Mouse (Mus musculus) liver, embryonic 15.5 days (tissue): ENCODE measurements around the gene Dlk2. TPM values are rescaled to one million over a fixed set of nuclear protein-coding genes. Genes with fewer than 3 reads are reported as not detected.

Experiments used
- ATAC-seq: fragments of 200-750 bp; cut with Nextera tagmentation; 2 replicates; pipeline ENCODE4 v1.8.0; 2017; ENCODE audit warnings: moderate number of reproducible peaks, mild to moderate bottlenecking, moderate library complexity; ENCODE audit not compliant: insufficient read depth
- H3K27ac ChIP-seq: fragments of 300-500 bp; sonication (generic); replicated peaks from 2 replicates; pipeline ENCODE4 v1.5.1; 2015; ENCODE audit warnings: mild to moderate bottlenecking, inconsistent platforms
- H3K27me3 ChIP-seq: fragments of 300-500 bp; sonication (generic); 2 replicates; pipeline ENCODE4 v1.6.1; 2015; ENCODE audit warnings: mild to moderate bottlenecking, inconsistent platforms
- H3K36me3 ChIP-seq: fragments of 300-500 bp; sonication (generic); replicated peaks from 2 replicates; pipeline ENCODE4 v1.6.1; 2015; ENCODE audit warnings: moderate library complexity, mild to moderate bottlenecking, inconsistent platforms
- H3K4me1 ChIP-seq: fragments of 300-500 bp; sonication (generic); replicated peaks from 2 replicates; pipeline ENCODE4 v1.6.1; 2015; ENCODE audit warnings: inconsistent platforms
- H3K4me2 ChIP-seq: fragments of 300-500 bp; sonication (generic); 2 replicates; pipeline ENCODE4 v1.6.1; 2015; ENCODE audit warnings: moderate library complexity, mild to moderate bottlenecking, inconsistent platforms
- H3K4me3 ChIP-seq: fragments of 300-500 bp; sonication (generic); replicated peaks from 2 replicates; pipeline ENCODE4 v1.5.1; 2015; ENCODE audit warnings: mild to moderate bottlenecking, inconsistent platforms
- H3K9ac ChIP-seq: fragments of 300-500 bp; sonication (generic); 2 replicates; pipeline ENCODE4 v1.6.1; 2015; ENCODE audit warnings: moderate library complexity, mild to moderate bottlenecking, inconsistent platforms
- H3K9me3 ChIP-seq: fragments of 300-500 bp; sonication (generic); replicated peaks from 2 replicates; pipeline ENCODE4 v1.6.1; 2016; ENCODE audit warnings: inconsistent platforms
- WGBS: fragments of 180-500 bp; shearing (Covaris S2); methylation state at CpG from one replicate; pipeline ENCODE4 v1.1.7; 2015; ENCODE audit warnings: mixed read lengths; ENCODE audit not compliant: insufficient replicate concordance; 5-methylcytosine and 5-hydroxymethylcytosine counted together
- polyA plus RNA-seq: library from polyadenylated mRNA; unstranded; fragments of >200 nt; fragmentation: Nextera tagmentation; extraction: Ambion mirVana; gene quantifications from 2 replicates; pipeline ENCODE4 v1.2.1, GENCODE M21; 2015

Dlk2 gene
- polyA plus RNA-seq, 1 experiment from 2014 or later, result not detected

GRCm38 (mm10) chr17:46287678-46288095 is 9.5 kb upstream of the Dlk2 start:
- H3K9ac ChIP-seq, result no peak overlapping the region

GRCm38 (mm10) chr17:46296601-46297000 is 620 bp upstream of the Dlk2 start:
- Histone ChIP-seq H3K4me2 (no peak overlapping the region), H3K36me3 (no peaks in the 10 kb centered on the region), H3K4me3 (no peak overlapping the region), H3K4me1 (peaks cover 19% of the 10 kb centered on the region), H3K9me3 (no peaks in the 10 kb centered on the region), H3K27ac (no peak overlapping the region), H3K27me3 (peaks cover 81% of the 10 kb centered on the region), H3K9ac (no peak overlapping the region)
- 17% methylated on average over 6 of the region's 6 CpGs for WGBS
- no peak for ATAC-seq

More at GRCm38 (mm10) chr17:46287678-46288095, 9.5 kb upstream of the Dlk2 start:
- Histone ChIP-seq H3K4me3 (no peak overlapping the region), H3K36me3 (no peaks in the 10 kb centered on the region), H3K4me1 (peaks cover 5% of the 10 kb centered on the region), H3K27ac (no peak overlapping the region), H3K4me2 (no peak overlapping the region), H3K9me3 (no peaks in the 10 kb centered on the region), H3K27me3 (peaks cover 26% of the 10 kb centered on the region)
- 58% methylated on average over 11 of the region's 11 CpGs for WGBS
- ATAC-seq, result no peak

- peak overlapping the region; percentile 72 for H3K4me2 ChIP-seq
- H3K36me3 ChIP-seq, result no peaks in the 10 kb centered on the region
- ATAC-seq, result no peak
- no peaks in the 10 kb centered on the region for H3K9me3 ChIP-seq
- peak overlapping the region; percentile 46; the same call in 1 of the 2 replicates for H3K4me3 ChIP-seq
- peaks cover 19% of the 10 kb centered on the region for H3K4me1 ChIP-seq
- WGBS, result 7% methylated on average over 6 of the region's 6 CpGs
- H3K27ac ChIP-seq, result no peak overlapping the region
- H3K9ac ChIP-seq, result no peak overlapping the region
- peaks cover 77% of the 10 kb centered on the region for H3K27me3 ChIP-seq
Observed at GRCm38 (mm10) chr17:46297028-46297363, 225 bp upstream of the Dlk2 start.

- Histone ChIP-seq H3K4me2 (peak overlapping the region; percentile 72), H3K9me3 (no peaks in the 10 kb centered on the region), H3K27ac (no peak overlapping the region), H3K27me3 (peaks cover 66% of the 10 kb centered on the region), H3K9ac (no peak overlapping the region), H3K36me3 (no peaks in the 10 kb centered on the region), H3K4me3 (peak overlapping the region; percentile 46), H3K4me1 (peaks cover 19% of the 10 kb centered on the region)
- 1% methylated on average over 48 of the region's 48 CpGs for WGBS
- peak; percentile 40 for ATAC-seq
Observed at GRCm38 (mm10) chr17:46298220-46298913, 1.1 kb downstream of the Dlk2 start.

GRCm38 (mm10) chr17:46301892-46302291 is 4.7 kb downstream of the Dlk2 start:
- Histone ChIP-seq H3K27me3 (peaks cover 36% of the 10 kb centered on the region), H3K4me1 (peaks cover 19% of the 10 kb centered on the region), H3K9ac (no peak overlapping the region), H3K27ac (no peak overlapping the region), H3K4me2 (no peak overlapping the region), H3K9me3 (no peaks in the 10 kb centered on the region), H3K4me3 (no peak overlapping the region), H3K36me3 (no peaks in the 10 kb centered on the region)
- 48% methylated on average over 12 of the region's 12 CpGs for WGBS
- ATAC-seq, result no peak

DNA sequence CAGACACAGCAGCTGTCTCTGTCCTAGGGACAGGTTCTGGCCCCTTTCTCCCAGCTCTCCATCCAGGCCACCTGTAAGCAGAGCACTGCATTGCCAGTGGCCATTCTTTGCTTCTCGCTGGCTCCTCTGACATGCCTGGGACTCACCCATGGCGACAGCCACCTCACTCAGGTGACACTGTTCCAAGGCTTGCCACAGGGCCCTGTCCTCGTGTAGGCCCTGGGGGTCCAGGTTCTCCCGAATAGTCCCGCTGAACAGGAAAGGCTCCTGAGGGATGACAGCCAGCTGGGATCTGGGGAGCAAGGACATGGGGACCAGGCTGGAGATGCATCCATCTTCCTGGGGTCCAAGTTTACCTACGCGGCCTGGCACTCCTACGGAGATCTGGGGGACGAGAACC is 7.0 kb downstream of the Dlk2 start:
- Histone ChIP-seq H3K4me2 (no peak overlapping the region), H3K4me3 (no peak overlapping the region), H3K27me3 (peaks cover 13% of the 10 kb centered on the region), H3K4me1 (no peaks in the 10 kb centered on the region), H3K27ac (no peak overlapping the region), H3K9ac (no peak overlapping the region), H3K36me3 (no peaks in the 10 kb centered on the region), H3K9me3 (no peaks in the 10 kb centered on the region)
- no peak for ATAC-seq
- WGBS, result 71% methylated on average over 9 of the region's 9 CpGs

DNA sequence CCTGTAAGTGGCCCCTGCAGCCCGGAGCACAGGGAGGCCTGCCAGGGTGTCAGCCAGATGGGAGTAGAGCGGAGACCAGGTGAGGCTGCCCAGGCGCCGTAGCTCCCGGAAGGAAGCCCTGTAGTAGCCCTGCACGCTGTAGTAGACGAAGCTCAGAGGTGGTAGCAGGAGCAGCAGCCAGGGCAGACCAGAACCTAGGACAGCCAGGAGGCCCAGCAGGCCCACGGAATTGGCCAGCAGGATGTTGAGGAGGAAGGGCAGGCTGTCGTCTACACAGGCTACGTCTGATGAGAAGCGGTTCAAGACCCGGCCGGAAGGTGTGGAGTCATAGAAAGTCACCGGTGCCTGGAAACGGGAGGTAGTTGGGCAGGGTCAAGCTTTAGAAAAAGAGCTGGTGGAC is 9.7 kb downstream of the Dlk2 start:
- Histone ChIP-seq H3K9ac (no peak overlapping the region), H3K27ac (no peak overlapping the region), H3K9me3 (no peaks in the 10 kb centered on the region), H3K36me3 (no peaks in the 10 kb centered on the region), H3K27me3 (no peaks in the 10 kb centered on the region), H3K4me2 (no peak overlapping the region), H3K4me1 (no peaks in the 10 kb centered on the region), H3K4me3 (no peak overlapping the region)
- no peak for ATAC-seq
- WGBS, result 80% methylated on average over 15 of the region's 15 CpGs

DNA sequence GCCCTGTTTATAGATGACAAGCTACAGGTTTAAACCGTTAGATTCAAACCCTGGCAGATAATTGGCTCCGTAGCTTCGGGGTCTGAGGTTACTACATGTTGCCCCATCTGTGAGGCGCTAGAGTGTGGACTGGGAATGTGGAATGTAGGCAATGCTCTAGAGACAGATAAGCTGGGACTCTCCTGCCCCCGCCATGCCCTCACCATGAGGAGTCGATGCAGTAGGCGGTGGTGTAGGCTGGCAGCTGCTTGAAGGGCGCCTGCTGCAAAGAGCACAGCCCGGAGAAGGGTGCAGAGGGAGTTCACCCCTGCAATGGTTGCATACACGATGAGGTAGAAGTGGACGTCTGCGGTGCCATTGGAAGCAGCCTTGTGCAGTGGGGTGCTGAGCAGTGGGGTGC is 12.6 kb downstream of the Dlk2 start:
- 66% methylated on average over 12 of the region's 12 CpGs for WGBS
- no peaks in the 10 kb centered on the region for H3K27me3 ChIP-seq
- ATAC-seq, result no peak
- no peaks in the 10 kb centered on the region for H3K9me3 ChIP-seq
- no peak overlapping the region for H3K27ac ChIP-seq
- H3K4me3 ChIP-seq, result no peak overlapping the region
- H3K9ac ChIP-seq, result no peak overlapping the region
- no peak overlapping the region for H3K4me2 ChIP-seq
- H3K4me1 ChIP-seq, result no peaks in the 10 kb centered on the region
- H3K36me3 ChIP-seq, result no peaks in the 10 kb centered on the region

GRCm38 (mm10) chr17:46310515-46310914 is 13.3 kb downstream of the Dlk2 start:
- H3K27me3 ChIP-seq, result no peaks in the 10 kb centered on the region
- WGBS, result 68% methylated on average over 10 of the region's 10 CpGs
- ATAC-seq, result no peak
- H3K36me3 ChIP-seq, result no peaks in the 10 kb centered on the region
- H3K4me1 ChIP-seq, result no peaks in the 10 kb centered on the region
- no peak overlapping the region for H3K4me2 ChIP-seq
- no peaks in the 10 kb centered on the region for H3K9me3 ChIP-seq
- H3K27ac ChIP-seq, result no peak overlapping the region
- no peak overlapping the region for H3K9ac ChIP-seq
- no peak overlapping the region for H3K4me3 ChIP-seq

DNA sequence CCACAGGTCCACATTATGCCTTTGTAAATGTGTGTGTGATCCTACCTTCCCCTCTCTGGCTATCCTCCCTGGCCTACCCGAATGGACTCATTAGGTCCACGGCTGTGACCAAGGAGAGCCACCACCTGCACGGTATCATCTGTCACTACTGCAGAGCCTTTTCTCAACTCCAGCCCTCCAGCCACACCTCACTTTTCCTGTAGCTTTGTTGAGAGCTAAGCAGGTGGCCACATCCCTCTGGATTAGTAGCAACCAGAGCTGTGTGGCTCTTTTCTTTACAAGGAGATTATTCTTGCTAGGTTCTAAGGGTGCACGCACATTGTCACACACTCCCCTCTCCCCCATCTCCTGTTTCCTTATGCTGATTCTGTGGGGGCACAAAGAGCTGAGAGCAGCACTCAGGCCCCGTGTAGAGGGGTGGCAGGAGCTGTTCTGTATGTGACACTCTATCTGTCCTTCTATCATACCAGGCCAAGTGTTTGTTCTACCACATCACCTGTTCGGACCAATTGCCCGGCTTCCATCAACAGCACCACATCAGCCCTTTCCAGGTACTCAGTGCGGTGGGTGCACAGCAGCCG is 16.0 kb downstream of the Dlk2 start:
- Histone ChIP-seq H3K27ac (no peak overlapping the region), H3K9ac (no peak overlapping the region), H3K36me3 (no peaks in the 10 kb centered on the region), H3K9me3 (no peaks in the 10 kb centered on the region), H3K27me3 (no peaks in the 10 kb centered on the region), H3K4me1 (no peaks in the 10 kb centered on the region), H3K4me2 (no peak overlapping the region), H3K4me3 (no peak overlapping the region)
- ATAC-seq, result no peak
- 78% methylated on average over 9 of the region's 9 CpGs for WGBS

GRCm38 (mm10) chr17:46315813-46316212 is 18.6 kb downstream of the Dlk2 start:
- Histone ChIP-seq H3K4me2 (no peak overlapping the region), H3K27me3 (no peaks in the 10 kb centered on the region), H3K4me1 (0 out of 2 replicates have a peak, but pooled peaks cover 3% of the 10 kb centered on the region), H3K4me3 (no peak overlapping the region), H3K27ac (no peak overlapping the region), H3K36me3 (no peaks in the 10 kb centered on the region), H3K9me3 (no peaks in the 10 kb centered on the region), H3K9ac (no peak overlapping the region)
- ATAC-seq, result no peak
- WGBS, result 63% methylated on average over 10 of the region's 10 CpGs

GRCm38 (mm10) chr17:46320492-46320891 is 23.3 kb downstream of the Dlk2 start:
- Histone ChIP-seq H3K4me3 (no peak overlapping the region), H3K9ac (no peak overlapping the region), H3K27ac (no peak overlapping the region), H3K36me3 (no peaks in the 10 kb centered on the region), H3K27me3 (no peaks in the 10 kb centered on the region), H3K4me2 (no peak overlapping the region), H3K4me1 (0 out of 2 replicates have a peak, but pooled peaks cover 4% of the 10 kb centered on the region), H3K9me3 (no peaks in the 10 kb centered on the region)
- ATAC-seq, result no peak
- WGBS, result 64% methylated on average over 6 of the region's 6 CpGs
